Comparison of ENCODE assay signal across 9 mouse cellular contexts in genomic region chr5:30550334-30551021, GRCm38 (mm10). TPM values are rescaled to one million over a fixed set of nuclear protein-coding genes. Genes with fewer than 3 reads are reported as not detected.
DNase-seq lines count a peak whose midpoint lies in the region; ATAC-seq and TF ChIP-seq lines count a peak whose summit lies in the region.
"Had no signal": no experiment of that assay in that cellular context is flagged by ENCODE, and none has a peak within 500 bp of the region (broad histone marks: within the 10 kb centered on the region; RNA-seq: fewer than 3 reads in every experiment).

No protein-coding gene starts in this region.

- 63% methylated on average over 9 of the region's 9 CpGs for WGBS in kidney, embryonic 15.5 days
- 52% methylated on average over 9 of the region's 9 CpGs for whole genome bisulfite sequencing in hindbrain, postnatal 0 days

- no peaks in the 10 kb centered on the region for H3K36me3 ChIP-seq in kidney, embryonic 15.5 days
- no peaks in the 10 kb centered on the region for H3K36me3 ChIP-seq in hindbrain, postnatal 0 days (ENCODE audit: insufficient read depth, low read length)

- H3K4me3 ChIP-seq in kidney, embryonic 15.5 days (replicated peaks): no peak overlapping the region
- H3K4me3 ChIP-seq in hindbrain, postnatal 0 days (ENCODE audit: low read length): no peak overlapping the region

- no peak overlapping the region for H3K4me2 ChIP-seq in kidney, embryonic 15.5 days
- no peak overlapping the region for H3K4me2 ChIP-seq in hindbrain, postnatal 0 days (ENCODE audit: low read depth, low read length)

- no peak overlapping the region for H3K27ac ChIP-seq in kidney, embryonic 15.5 days
- H3K27ac ChIP-seq in hindbrain, postnatal 0 days: no peak overlapping the region

- ATAC-seq in kidney, embryonic 15.5 days (replicated peaks; ENCODE audit: low FRiP score): no peak
- peak; percentile 78 for ATAC-seq in hindbrain, postnatal 0 days

- TF ChIP-seq CTCF in hindbrain, postnatal 0 days (IDR thresholded peaks at IDR 0.05; ENCODE audit: low read depth): peak; percentile 46

- H3K9ac ChIP-seq in kidney, embryonic 15.5 days: no peak overlapping the region
- no peak overlapping the region for H3K9ac ChIP-seq in hindbrain, postnatal 0 days (replicated peaks; ENCODE audit: low read length)

- no peaks in the 10 kb centered on the region for H3K9me3 ChIP-seq in kidney, embryonic 15.5 days (replicated peaks)
- no peaks in the 10 kb centered on the region for H3K9me3 ChIP-seq in hindbrain, postnatal 0 days (ENCODE audit: low read length)

- peak; percentile 6 for DNase-seq in kidney, adult 9 months
- peak; percentile 82 for DNase-seq in adipocyte (ENCODE audit: low spot score)
- peak; percentile 48 for DNase-seq in cerebellum, adult 11 months
- DNase-seq in hindbrain, postnatal 0 days (ENCODE audit: low spot score): peak; percentile 67
- DNase-seq in B cell, adult 2 months: no peak
- DNase-seq in right cerebral cortex, postnatal 36 days (ENCODE audit: low spot score in 2 of 2): no peak
- DNase-seq in frontal cortex, postnatal 10 days (ENCODE audit: low spot score in 2 of 2): no peak

- H3K27me3 ChIP-seq in kidney, embryonic 15.5 days: no peaks in the 10 kb centered on the region
- H3K27me3 ChIP-seq in hindbrain, postnatal 0 days (ENCODE audit: insufficient read depth, low read length): no peaks in the 10 kb centered on the region

- no peaks in the 10 kb centered on the region for H3K4me1 ChIP-seq in kidney, embryonic 15.5 days
- peaks cover 3% of the 10 kb centered on the region; the same call in 1 of the 2 replicates for H3K4me1 ChIP-seq in hindbrain, postnatal 0 days (ENCODE audit: insufficient read depth, low read length)

RNA-seq across cellular contexts. Expression of gene Cib4, which starts 4.8 kb away (rescaled TPM):
- not detected in 2 replicates for polyA plus RNA-seq in kidney, embryonic 15.5 days (2015; fragmentation: Nextera tagmentation; extraction: Ambion mirVana)
- not detected in 2 replicates for total RNA-seq in hindbrain, postnatal 0 days (2014; rRNA removed)
- polyA plus RNA-seq in hindbrain, postnatal 0 days (2015; fragmentation: Nextera tagmentation; extraction: Ambion mirVana): not detected in 2 replicates
- total RNA-seq: layer of hippocampus, postnatal 10 days had no signal

RNA-seq across cellular contexts. Expression of gene Kcnk3, which starts 37.5 kb away (rescaled TPM):
- polyA plus RNA-seq in kidney, embryonic 15.5 days (2015; fragmentation: Nextera tagmentation; extraction: Ambion mirVana): 2.7 and 8.0 TPM in 2 replicates
- 23.2 and 30.3 TPM in 2 replicates for total RNA-seq in hindbrain, postnatal 0 days (2014; rRNA removed)
- 11.5 and 12.7 TPM in 2 replicates for polyA plus RNA-seq in hindbrain, postnatal 0 days (2015; fragmentation: Nextera tagmentation; extraction: Ambion mirVana)

Comparison
In these comparisons a context has a peak if more than half of its experiments do, and no peak if none do; other contexts are left out.
1. DNase-seq: peak in kidney, adult 9 months (single experiment), adipocyte (single experiment), cerebellum, adult 11 months (single experiment) and hindbrain, postnatal 0 days (single experiment); none in B cell, adult 2 months (0 of 2), right cerebral cortex, postnatal 36 days (0 of 2) and frontal cortex, postnatal 10 days (0 of 2).